Mouse (Mus musculus): ENCODE results near the gene Padi1.

DNA sequence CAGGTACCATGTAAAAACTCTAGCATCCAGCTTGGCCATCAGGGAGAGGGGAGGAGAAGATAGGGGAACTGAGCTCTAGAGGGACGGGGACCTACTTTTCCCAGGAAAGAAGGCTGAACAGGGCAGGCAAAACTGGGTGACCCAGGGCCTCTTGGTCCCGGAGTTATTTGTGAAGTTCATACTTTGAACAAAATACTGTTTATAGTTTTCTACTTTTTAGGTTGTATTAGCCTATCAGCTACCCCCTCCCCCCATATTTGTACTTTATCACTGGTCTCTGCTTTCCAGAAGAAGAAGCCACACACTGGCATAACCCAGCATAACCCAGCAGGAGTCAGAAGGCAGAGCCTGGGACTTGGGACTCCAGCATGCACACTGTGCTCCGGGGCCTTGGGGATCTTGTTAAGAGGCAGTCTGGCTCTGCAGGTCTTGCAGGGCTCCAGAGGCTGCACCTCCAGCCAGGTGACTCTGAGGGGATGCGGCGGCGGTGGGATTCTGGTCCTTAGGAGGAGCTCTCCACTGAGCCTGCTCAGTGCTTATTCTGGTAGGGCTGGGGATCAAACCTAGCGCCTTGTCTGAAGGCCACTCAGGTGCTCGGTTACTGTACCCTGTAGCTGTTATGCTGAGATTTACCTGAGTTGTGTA lies 35.6 kb upstream of the Padi1 start:
- no peak for TF ChIP-seq CTCF (conservative IDR thresholded peaks at IDR 0.05; ENCODE audit: low read length)
- no peak for TF ChIP-seq POU5F1 (IDR thresholded peaks at IDR 0.05; ENCODE audit: borderline replicate concordance, low read length)
- TF ChIP-seq NANOG (IDR thresholded peaks at IDR 0.05; ENCODE audit: borderline replicate concordance, low read length): no peak
